Mouse (Mus musculus): ENCODE measurements around the gene Loxl1.
"Not testable (repeated sequence)": the region's sequence is repeated elsewhere in the genome, so short reads cannot be mapped to it uniquely, and the experiment has no call there.

Loxl1 gene

DNA sequence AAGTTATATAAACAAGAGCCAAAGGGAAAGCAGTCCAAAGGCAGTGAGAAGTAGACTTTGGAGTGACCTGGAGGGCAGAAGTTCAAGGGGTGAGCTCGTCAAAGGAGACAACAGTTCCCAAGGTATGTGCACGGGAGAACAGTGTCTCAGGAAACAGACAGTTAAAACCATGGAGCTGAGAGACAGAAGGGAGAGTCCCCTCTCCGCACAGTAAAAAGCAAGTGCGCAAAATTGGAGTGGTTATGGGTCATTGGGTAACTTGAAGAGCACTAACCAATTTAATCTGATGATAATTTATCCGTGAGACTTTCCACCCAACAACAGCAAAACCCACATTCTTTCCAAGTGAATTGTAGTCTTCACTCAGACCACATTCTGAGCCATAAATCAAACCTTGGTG is 36.6 kb downstream of the Loxl1 start:
- no peak for DNase-seq (ENCODE audit: low read depth)

DNA sequence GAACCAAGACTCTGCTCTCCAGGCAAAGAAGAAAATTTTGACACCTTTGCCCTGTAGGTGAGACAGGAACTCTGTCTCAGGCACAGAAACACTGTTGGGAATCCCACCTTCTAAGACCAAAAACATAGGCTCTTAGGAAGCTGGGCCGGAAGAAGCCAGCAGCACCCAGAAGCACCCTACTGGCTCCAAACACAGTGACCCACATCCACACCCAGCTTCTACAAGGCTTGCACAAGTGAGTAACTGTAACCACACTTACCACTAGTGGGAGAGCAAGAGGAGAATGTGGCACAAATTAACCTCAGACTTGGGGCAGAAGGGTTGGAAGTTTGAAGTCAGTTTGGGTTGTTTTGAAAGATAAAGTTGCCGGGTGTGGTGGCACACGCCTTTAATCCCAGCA is 37.2 kb downstream of the Loxl1 start:
- no peak for DNase-seq (ENCODE audit: low read depth)

DNA sequence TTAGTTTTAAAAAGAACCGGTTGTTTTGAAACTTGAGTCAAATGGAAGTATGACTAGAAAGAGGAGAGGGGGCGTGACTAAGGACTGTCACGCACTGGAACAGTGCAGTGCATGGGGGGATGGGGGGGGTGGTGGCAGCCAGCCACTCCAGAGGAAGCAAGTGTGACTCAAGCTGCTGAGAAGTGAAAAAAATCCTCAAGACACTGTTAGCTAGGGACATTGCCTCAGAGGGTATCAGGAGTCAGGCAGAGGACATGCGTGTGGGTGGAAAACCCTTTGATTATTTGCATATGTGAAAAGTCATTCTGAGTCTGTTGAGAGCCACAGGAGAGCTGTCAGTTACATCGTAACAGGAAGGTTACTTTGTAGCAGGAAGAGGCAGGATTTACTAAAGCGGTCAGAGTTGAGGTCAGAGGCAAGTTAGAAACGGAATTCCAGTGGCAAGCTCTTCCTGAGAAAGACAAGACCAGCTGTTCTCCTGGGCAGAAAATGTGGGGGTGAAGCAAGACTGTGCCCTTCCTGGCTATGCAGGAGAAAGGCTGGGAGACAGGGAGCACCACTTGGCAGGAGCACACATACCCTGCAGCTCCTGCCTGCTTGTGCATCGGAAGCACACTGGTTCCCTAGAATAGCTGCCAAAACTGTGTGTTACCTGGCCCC is 37.7 kb downstream of the Loxl1 start:
- peak; percentile 61 for DNase-seq (ENCODE audit: low read depth)

DNA sequence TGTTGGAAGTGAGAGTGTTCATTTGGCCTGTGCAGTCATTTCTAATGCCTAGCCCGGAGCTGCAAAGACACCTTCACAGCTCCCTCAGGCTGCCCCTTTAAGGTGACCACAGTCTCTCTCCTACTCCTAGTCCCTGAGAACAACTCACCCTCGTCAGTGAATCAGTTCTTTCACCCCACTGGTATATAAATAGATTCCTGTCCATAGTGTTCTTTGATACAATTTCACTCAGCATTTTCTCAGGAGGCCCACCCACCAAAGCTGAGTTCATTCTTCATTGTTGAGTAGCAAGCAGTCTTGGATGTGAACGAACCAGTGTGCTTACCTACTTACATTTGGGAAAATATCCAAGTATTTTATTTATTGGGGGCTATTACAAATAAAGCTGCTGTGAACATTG is 38.4 kb downstream of the Loxl1 start:
- no peak for DNase-seq (ENCODE audit: low read depth)

DNA sequence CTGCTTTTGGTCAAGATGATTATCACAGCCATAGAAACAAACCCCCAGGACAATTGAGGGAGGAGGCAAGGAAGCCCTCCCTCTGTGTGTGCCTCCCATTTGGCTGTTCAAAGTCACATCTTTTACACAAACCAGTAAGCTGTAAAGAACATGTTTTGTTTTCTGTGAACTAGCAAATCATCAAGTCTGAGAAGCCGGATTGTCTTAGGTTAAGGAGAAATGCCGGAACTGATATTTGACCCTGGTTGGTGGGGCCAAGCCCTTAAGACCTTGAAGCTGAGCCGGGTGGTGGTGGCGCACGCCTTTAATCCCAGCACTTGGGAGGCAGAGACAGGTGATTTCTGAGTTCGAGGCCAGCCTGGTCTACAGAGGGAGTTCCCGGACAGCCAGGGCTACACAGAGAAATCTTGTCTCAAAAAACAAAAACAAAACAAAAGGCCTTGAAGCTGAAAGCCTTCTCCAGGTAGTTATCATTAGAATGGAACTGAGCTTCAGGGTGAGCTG is 38.8 kb downstream of the Loxl1 start:
- no peak for DNase-seq (ENCODE audit: low read depth)

DNA sequence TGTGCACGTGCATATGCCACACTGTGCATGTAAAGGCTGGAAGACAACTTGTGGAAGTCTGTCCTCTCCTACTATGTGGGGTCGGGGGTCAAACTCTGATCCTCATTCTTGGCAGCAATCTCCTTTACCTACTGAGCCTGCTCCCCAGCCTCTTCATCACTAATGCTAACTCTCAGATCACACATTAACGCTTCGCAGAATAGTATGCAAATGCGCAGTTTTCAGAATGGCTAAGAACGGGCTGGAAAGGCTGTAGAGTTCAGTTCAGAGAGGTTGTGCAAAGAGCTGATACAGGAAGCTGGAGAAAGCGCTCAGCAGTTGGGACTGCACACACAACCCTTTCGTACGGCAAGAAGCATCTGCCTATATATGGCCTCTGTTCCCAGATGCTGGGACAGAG is 40.1 kb downstream of the Loxl1 start:
- no peak for DNase-seq (ENCODE audit: low read depth)

DNA sequence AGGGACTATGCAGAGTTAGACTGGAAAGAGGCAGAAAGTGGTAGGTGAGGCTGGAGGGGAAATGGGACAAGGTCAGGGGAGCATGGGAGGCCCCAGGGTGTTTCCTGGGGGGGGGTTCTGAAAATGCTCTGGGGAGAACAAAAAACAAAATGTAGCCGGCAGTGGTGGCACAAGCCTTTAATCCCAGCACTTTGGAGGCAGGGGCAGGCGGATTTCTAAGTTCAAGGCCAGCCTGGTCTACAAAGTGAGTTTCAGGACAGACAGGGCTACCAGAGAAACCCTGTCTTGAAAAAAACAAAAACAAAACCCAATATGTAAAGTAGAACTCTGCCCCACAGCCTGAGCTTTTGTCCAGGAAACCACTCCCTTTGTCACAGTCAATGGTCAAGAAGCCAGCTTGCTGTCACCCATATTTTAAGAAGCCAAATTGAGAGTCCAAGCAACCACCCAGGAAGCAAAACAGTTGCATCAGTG is 40.9 kb downstream of the Loxl1 start:
- no peak for DNase-seq (ENCODE audit: low read depth)

DNA sequence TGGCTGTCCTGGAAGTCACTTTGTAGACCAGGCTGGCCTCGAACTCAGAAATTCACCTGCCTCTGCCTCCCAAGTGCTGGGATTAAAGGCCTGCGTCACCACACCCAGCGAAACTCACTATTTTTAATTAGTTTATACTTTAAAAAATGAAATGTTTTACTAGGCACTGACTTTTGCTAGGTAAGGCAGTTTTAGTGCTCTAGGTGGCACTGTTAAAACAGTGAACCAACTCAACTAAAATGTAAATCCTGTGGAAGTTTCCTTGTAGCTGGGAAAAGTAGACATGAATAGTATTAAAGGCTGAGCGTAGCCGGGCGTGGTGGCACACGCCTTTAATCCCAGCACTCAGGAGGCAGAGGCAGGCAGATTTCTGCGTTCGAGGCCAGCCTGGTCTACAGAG is 41.4 kb downstream of the Loxl1 start:
- DNase-seq (ENCODE audit: low read depth), result not testable (repeated sequence)

DNA sequence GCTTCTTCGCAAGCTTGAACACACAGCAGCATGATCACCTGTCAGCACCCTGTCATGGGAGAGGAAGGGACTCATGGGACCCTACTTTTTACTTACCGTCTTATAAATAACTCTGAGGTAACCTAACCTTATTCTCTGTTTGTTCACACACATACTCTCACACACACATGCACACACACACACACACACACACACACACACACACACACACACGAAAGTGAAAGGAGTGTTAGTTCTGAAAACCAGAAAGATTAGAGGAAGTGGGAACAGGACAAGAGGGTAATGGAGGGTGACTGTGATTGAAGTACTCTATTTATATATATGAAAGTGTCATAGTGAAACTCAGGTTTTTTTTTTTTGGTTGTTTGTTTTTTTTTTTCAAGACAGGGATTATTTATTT is 41.9 kb downstream of the Loxl1 start:
- no peak for DNase-seq (ENCODE audit: low read depth)

DNA sequence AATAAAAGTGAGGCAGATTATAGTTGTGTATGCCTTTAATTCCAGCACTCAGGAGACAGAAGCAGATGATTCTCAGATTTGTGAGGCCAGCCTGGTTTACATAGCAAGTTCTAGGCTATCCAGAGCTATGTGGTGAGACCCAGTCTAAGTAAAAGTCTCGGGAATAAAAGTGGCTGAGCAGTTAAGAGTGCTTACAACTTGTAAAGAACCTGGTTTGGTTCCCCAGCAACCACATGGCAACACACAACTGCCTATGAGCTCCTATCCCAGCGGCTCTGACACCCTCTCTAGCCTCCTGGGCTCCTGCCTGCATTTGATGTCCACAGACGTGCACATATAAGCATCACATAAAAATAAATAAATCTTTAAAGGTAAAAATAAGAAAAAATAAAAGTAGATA is 42.9 kb downstream of the Loxl1 start:
- no peak for DNase-seq (ENCODE audit: low read depth)

DNA sequence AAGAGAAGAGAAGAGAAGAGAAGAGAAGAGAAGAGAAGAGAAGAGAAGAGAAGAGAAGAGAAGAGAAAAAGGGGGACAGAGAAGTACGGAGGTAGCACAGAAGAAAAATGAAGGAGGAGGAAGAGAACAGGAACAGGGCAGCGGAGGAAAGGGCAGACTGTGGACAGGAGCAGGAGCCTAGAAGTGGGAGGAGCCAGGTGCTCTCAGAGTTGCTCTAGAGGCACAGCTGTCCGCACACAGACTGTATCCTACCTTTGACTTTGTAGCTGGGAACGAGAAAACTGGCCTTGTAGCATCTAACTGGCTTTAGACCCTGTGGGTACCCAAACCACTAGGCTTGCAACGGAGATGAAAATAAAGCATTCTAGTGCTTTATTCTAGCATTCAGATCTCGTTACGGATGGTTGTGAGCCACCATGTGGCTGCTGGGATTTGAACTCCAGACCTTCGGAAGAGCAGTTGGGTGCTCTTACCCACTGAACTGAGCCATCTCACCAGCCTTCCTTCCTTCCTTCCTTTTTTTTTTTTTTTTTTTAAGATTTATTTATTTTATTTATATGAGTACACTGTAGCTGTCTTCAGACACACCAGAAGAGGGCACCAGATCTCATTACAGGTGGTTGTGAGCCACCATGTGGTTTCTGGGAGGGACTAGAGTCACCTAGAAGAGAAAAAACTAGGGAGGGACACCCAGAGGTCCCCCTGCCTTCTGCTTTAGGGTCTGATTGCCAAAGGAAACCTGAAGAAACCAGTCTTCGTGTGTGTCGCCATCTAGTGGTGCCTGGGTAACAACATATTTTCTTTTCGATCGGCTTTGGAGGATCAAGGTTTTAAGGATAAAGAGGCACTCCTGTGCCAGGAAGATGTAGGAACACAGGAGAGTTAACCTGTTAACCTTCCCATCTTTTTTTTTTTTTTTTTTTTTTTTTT is 44.3 kb downstream of the Loxl1 start:
- DNase-seq (ENCODE audit: low read depth), result peak; percentile 78

DNA sequence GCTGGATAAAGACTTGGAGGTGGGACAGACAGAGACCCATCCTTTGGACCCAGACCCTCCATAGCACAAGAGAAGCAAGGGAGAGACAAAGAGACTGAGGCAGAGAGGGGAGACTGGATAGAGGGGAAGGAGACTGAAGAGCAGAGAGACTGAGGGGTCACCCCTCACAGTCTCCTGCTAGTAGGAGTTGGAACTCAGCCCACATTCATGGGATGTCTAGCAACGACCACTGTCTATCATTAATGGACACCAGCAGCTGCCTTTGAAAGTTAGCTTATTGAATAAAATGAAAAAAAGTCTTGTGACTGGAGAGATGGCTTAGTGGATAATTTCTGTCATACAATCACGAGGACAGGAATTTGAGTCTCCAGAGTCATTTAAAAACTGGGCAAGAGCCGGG is 45.9 kb downstream of the Loxl1 start:
- no peak for DNase-seq (ENCODE audit: low read depth)

DNA sequence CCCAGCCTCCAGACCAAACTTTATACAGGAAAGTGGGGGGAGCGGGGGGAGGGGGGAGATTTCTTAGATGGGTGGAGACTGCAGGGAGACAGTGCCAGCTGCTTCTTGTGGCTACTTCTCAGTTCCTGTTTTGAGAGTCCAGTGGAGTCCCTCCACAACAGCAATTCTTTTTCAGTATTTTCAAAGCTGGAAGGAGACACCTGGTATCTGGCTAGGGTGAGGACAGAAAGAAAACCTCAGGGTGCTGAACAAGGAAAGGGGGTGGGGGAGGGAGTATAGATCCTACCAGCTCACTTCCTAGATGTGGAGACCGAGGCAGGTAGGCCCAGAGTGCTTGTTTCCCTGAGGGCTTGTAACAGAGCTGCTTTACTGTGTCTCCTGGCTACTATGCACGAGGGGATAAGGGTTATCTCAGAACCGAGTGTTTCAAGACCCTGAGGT is 46.4 kb downstream of the Loxl1 start:
- DNase-seq (ENCODE audit: low read depth), result no peak

DNA sequence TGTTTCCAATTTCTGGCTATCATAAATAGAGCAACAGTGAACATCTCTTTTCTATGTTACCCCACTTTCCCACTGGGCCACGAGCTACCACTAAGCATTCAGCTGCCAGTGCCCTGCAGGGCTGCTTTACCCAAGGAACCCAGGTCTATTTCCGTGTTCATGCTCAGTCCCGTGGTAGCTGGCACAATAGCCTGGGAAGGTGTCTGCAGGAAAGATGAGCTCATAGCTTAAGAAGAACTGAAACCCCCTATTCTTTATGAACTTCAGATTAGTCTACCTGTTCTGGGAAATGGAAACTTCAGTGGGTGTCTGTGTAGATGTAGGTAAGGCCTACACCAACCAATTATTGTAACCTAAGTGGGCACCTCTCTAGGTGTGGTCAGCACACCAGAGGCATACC is 47.6 kb downstream of the Loxl1 start:
- DNase-seq (ENCODE audit: low read depth), result no peak

DNA sequence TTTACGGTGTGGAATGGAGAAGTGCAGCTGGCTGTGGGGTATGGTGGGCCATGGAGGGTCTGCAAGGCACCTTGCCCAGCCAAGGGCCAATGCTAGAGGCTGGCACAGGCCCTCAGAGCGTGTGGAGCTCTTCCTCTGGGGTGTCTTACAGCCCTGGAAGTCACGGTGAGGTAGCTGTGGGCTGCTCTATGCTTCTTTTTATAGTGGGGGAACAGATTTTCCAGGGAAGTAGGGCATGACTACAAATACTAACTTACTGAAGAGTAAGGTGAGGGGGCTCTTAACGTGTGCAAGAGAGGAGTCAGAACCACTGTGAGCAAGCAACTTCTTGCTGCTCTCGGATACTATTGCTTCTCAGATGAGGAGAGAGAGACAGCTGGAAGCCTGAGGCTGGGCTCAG is 50.5 kb downstream of the Loxl1 start:
- DNase-seq (ENCODE audit: low read depth), result no peak

DNA sequence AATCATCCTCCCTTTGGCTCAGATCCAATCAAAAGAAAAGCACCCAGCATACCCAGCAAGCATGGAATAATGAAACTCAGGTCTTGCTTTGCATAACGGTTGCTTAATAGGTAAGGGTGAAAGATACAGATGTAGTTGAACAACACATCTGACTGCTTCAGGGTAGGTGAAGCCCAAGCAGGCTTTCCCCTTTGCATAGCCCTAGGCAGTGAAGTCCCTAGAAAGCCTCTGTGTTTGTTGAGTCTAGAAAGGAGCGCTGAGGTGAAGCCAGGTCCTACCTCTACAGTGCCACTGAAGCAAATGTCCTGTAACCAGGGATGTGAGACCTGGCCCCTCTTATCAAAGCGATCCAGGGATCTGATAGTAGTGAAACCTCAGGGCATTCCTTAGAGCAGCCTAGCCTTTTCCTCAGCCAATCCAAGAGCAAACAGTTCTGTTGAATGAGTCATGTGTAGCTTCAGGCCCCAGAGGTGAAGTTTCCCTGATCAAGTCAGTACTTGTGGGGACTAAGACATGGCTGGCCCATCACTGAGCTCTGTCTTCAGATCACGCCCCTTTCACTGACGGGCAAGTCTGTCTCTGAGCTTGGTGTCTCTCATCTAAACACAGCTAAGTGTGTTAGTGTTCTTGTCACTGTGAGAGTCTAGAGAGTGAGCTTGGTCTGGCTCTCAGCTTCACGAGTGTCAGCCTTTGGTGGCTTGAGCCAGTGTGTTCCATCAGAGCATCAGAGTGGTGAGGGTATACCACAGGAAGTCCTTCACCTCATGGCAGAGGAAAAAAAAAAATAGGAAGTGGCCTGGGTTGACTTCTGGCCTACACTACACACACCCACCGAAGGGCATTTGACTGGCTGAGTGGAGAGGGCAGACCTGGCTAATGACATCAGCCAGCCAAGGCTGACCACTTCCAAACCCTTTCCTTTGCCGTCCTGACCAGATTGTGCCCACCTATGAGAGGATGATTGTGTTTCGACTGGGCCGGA is 57.0 kb downstream of the Loxl1 start:
- DNase-seq (ENCODE audit: low read depth), result no peak

DNA sequence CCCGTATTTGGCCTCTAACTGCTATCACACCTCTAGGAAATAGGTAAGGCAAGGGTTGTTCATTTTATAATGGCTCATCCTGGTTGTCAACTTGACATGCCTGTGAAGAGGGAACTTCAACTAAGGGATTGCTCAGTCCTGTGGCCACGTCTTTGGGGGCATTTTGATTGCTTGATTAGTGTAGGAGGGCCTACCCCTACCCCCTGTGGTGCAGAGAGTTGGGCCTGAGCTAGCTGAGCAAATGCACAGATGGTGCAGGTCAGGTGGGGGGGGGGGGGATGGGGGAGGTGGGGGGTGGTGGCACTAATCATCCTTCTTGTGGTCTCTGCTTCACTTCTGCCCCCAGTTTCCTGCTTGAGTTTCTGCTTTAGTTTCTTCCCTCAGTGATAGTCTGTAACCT is 57.9 kb downstream of the Loxl1 start:
- no peak for DNase-seq (ENCODE audit: low read depth)

DNA sequence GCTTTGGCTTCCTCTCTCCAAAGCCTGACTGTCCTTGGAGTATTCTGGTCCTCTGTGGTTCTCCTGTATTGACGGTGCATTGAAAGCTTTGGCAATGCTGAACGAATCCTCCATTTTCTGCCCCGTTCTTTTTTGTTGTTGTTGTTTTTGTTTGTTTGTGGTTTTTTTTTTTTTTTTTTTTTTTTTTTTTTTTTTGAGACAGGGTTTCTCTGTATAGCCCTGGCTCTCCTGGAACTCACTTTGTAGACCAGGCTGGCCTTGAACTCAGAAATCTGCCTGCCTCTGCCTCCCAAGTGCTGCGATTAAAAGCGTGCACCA is 59.2 kb downstream of the Loxl1 start:
- not testable (repeated sequence) for DNase-seq (ENCODE audit: low read depth)

DNA sequence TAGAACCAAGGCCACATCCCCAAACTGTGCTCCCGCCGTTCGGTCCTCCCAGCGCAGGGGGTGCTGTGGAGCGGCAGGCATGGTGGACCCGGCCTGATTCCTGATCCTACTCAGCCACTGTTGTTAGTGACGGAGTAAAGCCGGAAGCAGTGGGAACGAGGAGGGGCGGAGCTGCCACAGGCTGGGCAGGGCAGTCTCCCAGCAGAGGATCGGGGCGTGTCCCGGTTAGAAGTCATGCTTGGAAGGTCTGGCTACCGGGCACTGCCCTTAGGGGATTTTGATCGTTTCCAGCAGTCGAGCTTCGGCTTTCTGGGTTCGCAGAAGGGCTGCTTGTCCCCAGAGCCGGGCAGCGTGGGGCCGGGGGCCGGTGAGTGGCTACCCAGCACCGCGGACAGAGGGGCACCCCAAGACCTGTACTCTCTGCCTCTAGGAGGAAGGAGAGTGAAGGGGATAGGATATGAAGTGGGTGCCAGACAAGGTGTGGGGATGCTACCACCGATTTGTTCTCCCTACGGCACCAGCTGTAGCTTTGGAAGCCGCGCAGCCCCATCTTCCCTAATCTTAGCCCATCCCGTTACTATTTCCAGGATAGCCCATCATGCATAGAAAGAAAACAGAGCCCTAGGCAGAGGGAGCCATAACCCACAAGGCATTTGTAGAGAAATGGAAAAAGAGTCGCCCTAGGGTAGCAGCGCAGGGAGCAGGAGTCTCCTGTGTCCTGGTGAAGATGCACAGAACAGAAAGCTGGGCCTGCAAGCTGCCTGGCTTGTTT is 59.8 kb downstream of the Loxl1 start, which contains the start of gene Stoml1:
Gene Stoml1 (plus strand): TSS at position 132 of the 772 bp plus-strand sequence.
- peak; percentile 90 for DNase-seq (ENCODE audit: low read depth)

DNA sequence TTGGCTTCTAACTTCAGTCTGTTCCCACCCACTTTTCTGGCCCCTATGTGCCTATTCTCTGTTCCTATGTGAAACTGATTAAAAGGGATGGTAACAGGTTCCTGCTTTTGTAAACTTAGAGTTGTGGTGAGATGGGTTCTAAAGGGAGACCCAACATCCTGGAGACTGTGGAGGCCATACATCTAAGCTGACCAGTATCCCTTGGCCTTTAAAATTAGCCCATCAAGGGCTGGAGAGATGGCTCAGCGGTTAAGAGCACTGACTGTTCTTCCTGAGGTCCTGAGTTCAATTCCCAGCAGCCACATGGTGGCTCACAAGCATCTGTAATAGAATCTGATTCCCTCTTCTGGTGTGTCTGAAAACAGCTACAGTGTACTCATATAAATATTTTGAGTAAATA is 62.3 kb downstream of the Loxl1 start:
- DNase-seq (ENCODE audit: low read depth), result not testable (repeated sequence)

DNA sequence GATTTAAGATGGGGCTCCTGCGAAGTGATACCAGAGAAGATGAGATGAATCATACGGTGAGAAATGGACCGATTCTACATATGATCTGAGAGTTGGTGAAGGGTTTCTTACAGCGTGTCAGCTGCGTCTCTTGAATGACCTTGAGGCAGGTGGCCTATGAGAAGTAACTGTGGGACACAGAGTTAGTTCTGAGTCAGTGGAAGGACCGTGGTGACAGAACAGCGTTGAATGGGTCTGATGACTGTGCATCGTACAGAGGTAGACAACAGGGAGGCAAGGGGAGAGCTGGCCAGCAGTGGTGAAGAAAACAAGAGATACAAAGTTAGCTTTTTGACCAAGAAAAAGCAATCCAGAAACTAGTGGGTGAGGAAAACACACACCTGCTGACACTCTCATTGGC is 62.7 kb downstream of the Loxl1 start:
- no peak for DNase-seq (ENCODE audit: low read depth)

All from c-Kit-positive CD71-negative TER-119-negative erythroid progenitor cells, embryonic 14.5 days (primary cell).